Mouse (Mus musculus): Measurements from ENCODE around the gene Ubap2.

The Ubap2 gene

DNA sequence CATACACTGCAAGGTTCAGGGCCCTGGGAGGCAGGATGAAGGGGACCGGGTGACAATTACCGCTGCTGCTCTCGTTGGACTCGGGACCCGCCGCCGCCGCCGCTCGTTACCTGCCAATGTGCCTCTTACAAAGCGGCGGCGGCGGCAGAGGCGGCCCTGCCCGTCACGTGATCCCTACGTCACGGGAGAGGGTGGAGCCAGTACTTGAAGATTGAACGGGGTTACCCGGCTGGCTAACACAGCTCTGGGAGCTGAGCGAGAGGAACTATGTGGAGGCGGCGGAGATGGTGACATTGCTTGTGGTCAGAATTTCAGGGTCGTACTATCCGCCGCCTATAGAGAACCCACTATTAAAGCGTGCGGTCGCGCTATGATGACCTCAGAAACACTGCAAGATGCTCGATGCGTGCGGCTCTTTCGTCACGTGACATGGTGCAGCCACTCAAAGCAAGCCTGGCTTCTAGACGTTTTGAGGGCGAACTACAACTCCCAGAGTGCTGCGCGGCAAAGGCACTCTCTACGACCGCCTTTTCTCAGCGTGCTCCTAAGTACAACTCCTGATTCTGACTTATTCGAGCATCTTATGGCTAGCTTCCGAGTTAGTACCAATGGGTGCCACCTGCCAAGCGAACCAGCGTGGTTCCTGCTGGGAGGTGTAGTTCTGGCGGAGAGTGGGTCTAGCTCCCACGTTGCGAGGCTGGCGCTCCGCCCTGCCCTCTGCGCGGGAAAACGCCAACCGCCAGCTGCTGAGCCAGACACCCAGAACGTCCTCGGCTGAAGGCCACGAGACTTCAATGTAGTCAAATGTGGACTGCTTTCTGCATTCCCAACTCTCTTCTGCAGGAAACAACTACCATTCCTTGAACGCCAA lies at the start of gene Ubap2:
Ubap2 (minus strand) TSS at position 165 of the 871 bp plus-strand sequence.
- in situ Hi-C loops (cut with MboI, MseI): loop anchor here (5.0 kb wide), 1 partner anchor 1737 kb away; the partner anchor contains the start of gene Fancg

DNA sequence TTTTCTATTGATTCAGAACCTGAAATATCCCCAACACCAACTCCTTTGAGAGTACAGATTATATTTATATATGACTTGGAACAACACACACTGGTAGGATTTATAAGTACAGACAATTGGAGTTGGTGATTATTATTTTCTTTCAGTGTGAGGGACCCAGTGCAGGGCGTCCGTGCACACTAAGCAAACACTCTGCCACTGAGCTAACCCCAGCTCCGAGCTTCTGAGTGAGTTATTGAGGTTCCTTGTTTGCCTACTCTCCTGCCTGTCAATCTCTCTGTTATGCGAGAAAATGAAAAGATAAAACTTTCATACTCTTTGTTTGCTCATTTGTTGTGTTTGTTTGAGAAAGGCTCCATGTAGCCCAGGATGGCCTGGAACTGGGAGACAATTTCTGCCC lies 46.0 kb upstream of the Ubap2 start:
- in situ Hi-C loops (cut with MboI, MseI): no loop called here

DNA sequence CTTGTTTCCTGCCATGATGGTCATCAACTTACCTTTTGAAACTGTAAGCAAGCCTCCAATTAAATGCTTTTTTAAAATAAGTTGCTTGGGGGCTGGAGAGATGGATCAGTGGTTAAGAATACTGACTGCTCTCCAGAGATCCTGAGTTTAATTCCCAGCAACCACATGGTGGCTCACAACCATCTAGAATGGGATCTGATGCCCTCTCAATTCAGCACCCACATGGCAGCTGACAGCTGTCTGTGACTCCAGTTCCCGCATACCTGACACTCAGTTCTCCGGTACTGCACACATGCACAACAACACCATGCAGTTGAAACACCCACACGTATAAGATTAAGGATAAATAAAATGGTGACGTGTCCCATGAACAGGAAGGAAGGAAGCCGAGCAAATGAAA lies 43.3 kb upstream of the Ubap2 start:
- in situ Hi-C loops (cut with MboI, MseI): no loop called here

DNA sequence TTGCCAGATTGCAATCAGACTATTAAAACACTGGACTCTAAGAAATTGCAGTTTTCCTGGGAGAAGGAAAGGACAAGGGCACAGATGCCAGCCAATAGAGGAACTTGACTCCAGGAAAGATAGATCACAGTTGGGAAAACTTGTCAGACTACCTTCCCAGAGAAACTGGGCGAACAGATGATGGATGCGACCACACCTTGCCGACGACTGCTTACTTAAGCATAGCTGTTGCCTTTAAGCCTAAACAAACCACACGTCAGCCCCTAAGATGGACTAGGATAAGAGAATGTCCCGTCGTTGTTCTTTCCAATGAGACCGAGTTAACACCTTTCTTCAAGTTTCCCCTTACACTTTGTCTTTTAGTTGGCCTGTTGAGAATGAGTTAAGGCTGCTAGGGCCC lies 40.2 kb upstream of the Ubap2 start:
- in situ Hi-C loops (cut with MboI, MseI): no loop called here

DNA sequence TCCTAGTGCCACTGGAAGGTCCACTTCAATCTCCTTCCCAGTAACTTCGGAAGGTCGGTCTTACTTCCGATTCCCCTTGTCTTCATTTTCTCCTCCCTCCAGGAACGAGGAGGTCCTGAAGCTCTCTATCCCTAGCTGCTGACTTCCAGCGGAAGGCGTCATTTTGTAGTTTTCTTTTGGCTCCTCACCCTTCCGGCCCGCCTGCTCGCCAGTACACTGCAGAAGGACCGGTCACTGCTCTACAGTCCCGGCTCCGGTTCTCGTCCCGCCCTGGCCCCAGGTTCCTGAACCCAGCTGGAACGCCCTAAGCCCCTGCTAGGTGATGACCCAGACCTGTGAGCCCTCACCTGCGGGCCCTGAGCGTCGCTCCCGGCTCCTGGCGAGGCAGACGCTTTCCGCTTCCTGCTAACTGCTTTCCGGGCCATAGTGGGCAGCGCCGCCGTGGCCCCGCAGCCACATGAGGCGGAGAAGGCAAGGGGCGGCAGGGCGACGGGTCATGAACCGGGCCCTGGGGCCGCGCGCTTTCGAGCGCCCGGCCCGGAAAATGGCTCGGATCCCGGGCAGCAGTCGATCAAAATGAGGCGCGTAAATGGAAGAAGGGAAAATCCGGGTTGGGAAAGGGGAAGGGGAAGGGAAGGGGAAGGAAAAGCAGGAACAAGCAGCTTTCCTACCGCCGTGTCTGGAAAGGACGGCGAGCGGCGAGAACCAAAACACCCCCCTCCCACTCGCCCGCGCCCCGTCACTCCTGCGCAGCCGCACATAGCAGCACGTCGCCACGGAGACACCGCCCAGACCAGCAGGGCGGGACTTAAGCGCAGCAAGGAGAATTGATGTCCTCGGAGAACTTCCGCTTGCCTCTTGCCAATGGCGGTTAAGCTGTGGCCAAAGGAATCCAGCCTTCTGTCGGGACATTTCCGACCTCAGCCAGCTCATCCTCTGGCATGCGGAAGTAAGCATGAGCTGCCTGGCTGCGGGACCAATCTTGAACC lies 39.5 kb upstream of the Ubap2 start, which contains the start of gene Dcaf12:
Dcaf12 (minus strand) TSS at position 749 of the 989 bp plus-strand sequence.
- in situ Hi-C loops (cut with MboI, MseI): no loop called here

DNA sequence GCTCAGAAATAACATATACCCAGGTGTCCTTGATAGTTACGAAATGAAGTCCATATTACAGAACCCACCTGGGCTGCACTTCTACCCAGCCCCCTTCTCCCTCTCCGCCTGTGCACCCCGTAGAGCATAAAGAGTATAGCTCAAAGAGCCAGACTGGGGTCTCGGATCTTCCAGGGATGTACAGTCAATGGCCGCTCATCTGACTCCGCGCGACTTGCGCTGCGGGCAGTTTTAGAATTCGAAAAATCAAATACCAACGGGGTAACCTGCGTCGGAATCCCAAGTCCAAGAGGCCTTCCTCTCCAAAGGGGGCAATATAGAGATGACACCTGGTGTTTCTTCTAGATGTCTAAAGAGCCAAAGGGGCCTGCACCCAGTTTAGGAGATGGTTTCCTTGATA lies 38.8 kb upstream of the Ubap2 start:
- in situ Hi-C loops (cut with MboI, MseI): no loop called here

DNA sequence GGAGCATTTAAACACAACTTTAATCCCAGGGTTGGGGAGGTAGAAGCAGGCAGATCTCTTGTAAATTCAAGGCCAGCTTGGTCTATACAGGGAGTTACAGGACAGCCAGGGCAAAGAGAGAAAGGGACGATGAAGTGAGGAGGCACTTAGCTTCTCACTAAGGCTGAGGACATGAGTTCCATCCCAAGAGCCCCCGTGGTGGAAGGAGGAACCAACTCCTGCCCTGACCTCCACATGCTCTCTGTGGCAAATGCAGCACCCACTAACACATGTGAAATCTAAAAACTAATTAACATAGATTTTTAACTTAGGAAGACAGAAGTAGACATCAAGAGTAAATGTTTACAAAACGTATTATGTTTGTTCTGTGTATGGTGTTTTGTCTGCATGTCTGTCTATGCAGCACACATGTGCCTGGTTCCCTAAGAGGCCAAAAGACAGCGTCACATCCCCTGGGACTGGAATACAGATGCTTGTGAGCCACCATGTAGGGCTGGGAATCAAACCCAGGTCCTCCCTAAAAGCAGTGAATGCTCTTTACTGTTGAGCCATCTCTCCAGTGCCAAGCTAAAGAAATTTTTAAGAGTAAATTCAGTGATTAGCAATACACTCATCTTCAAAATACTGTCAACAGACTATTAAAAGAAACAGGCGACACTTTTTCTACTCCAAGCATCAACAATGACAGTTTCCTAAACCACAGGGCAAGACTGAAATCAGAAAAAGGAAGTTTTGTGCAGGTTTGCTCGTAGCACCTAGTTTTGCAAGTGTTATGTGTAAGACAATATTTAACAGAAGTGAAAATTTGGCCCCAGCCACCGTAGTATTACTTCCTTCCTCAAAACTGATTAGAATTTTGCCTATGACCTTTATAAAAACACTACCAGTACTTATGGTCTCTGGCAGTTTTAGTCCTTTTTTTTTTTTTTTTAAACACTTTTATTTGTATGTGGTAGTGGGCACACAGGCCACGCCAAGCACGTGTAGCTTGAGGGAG lies 35.9 kb upstream of the Ubap2 start:
- in situ Hi-C loops (cut with MboI, MseI): no loop called here

DNA sequence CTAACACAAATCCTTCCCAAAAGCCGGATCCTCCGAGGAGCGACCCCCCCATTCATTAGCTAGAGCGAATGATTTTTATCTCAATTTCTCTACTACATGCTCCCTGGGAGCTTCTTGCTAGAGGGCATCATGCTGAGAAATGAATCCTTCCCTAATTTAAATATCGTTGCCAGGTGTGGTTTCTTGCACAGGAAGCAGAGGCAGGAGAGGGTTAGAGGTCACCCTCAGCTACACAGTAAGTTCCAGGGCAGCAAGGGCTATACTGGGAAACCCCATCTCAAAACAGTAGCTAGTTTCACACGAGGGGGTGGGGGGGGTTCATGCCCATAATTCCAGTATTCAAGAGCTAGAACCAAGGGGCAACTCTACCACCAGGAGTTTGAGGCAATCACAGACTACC lies 32.5 kb upstream of the Ubap2 start:
- in situ Hi-C loops (cut with MboI, MseI): no loop called here

DNA sequence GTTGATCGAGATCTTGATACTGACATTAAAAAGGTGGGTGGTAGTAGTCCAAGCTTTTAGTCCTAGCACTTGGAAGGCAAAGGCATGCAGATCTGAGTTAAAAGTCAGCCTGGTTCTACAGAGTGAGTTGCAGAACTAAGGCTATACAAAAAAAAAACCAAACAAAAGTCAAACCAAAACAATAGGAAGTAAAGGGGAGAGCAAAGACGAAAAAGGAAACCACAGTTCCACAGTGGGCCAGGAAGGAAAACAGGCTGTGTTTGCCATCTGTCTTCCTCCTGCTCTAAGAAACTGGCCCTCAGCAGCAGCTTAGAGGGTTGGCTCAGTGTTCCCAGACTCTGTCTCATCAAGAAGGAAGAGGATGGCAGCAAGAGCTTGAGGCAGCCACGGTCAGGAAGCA lies 29.4 kb upstream of the Ubap2 start:
- in situ Hi-C loops (cut with MboI, MseI): no loop called here

DNA sequence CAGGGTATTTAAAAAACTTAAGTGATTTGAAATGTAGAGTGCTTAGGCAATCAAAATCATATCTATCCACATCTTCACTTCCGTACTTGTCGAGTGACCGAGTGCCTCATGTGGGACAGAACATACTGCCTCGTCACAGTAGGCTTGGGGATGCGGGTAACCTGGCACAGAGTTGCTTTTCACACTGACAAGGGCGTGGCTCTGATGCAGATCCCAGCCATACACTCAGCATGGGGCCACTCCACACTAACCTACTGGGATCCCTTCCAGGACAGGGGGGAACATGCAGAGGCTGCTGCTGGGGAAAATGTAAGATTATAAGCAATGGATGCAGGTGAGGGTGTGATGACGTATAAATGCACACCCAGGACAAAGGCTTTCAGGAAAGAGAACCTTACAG lies 28.7 kb upstream of the Ubap2 start:
- in situ Hi-C loops (cut with MboI, MseI): no loop called here

DNA sequence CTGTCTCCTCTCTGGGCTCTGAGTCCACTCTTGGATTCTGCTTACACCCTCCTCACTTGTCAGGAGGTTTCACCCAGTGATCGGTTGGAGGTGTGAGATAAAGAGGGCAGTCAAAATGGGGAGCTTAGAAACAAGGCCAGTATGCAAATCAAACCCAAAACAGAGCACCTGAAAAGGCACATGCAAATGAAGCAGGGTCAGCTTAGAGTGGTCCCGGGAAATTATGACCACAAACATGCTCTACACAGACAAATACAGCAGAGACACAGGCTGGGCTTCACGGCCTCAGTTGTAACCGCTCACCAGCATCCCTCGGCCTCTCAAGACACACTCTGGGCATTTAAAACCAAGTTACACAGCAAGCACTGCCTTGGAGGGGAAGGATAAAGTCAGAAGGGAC lies 24.0 kb upstream of the Ubap2 start:
- in situ Hi-C loops (cut with MboI, MseI): no loop called here

DNA sequence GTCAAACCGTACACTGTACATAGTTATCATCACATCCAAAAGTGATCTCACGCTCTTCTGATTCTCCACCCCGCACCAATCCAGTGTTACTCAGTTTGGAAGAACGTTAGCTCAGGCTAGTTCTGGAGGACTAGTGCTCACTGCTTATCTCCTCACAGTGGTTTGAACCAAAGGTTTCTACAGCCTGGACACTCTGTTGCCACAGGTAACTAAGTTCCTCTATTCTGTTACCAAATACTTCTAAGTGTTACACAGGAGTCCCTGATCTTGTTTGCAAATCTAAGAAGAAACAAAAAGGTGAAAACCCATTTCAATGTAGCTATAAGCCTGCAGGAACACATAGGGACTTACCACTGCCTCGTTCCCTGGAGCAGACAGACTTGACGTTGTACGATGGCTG lies 21.0 kb upstream of the Ubap2 start:
- in situ Hi-C loops (cut with MboI, MseI): no loop called here

DNA sequence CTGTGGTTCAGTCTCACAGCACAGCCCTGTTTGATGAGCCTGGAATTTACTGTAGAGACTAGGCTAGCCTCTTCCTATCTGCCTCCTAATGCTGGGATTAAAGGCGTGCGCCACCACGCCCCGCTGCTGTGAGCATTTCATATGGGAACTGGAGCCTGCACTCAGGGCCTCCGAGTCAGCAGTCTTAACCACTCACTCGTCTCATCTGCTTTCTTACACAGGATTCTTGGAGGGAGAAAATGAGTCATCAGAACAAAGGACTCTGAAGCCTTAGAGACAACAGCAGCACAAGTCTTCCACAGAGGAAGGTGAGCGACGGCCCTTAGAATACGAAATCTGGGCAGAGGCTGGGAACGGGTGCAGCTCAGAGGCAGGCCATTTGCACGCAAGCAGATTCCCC lies 20.6 kb upstream of the Ubap2 start:
- in situ Hi-C loops (cut with MboI, MseI): no loop called here

DNA sequence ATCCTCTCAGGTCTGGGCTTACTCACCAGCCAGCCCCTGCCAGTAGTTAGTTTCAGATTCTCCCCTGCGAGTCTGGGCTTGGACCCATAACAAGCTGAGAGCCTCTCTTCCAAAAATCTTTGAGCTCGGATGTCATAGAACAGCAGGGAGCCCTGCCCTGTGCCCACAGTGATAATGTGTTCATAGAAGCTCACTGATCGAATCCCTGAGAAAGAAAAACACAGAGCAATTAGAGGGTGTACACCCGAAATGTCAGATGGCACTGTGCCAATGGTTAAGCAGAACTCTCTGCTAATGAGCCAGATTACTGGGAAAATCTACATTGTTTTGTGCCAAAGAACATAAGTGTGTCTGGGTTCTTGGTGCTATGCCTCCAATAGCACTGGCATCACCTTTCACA lies 19.0 kb upstream of the Ubap2 start:
- in situ Hi-C loops (cut with MboI, MseI): no loop called here

DNA sequence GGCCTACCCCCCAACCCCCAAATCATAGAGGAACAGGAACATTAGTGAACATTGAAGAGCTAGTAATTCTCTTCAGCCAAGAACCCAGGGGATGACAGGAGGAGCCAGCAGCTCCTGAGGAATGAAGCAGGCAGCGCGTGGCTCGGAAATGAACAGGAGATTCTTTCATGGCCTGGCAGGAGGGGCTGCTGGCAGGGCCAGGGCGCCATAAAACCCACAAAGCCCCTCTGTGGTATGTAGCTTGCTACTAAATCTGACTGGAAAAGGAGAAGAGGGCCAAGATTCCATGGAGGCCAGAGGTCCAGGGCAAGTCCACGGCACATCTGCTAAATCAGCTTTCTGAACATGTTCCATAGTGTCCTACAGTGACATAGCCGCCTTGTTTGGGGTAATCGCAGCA lies 14.9 kb upstream of the Ubap2 start:
- in situ Hi-C loops (cut with MboI, MseI): no loop called here

DNA sequence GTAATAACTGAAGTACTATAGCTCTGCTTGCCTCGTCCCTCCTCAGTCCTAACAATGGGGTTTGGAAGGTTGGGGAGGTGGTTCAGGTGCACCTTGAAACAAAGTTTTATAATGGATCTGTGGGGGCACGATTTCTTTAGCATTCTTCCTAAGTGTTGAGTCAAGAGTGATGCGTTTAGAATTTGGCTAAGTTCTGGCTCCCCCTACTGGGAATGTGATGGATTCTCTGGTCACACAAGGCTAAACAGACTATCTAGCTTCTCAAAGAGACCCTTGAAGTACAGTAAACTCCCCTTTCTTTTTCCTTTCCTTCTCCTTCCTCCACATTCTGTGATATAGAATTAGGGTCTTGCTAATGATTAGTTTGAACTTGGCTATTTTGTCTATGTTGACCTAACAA lies 11.5 kb upstream of the Ubap2 start:
- in situ Hi-C loops (cut with MboI, MseI): no loop called here

DNA sequence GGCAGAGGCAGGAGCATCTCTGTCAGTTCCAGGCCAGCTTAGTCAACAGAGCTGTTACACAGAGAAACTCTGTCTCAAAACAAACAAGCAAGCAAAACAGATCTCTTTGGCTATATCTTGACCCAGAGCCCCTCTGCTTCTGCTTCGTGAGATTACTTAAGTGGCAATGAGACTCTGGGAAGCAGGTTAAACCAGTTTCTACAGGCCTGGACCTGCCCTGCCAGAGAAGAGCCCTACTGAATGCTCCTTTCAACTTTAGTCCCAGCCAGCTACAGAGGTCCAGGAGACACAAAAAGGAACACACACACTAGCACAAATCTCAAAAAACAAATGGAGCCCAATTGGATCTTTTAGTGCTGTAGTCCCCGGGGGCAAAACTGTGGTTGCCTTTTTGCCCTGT lies 9.1 kb upstream of the Ubap2 start:
- in situ Hi-C loops (cut with MboI, MseI): no loop called here

DNA sequence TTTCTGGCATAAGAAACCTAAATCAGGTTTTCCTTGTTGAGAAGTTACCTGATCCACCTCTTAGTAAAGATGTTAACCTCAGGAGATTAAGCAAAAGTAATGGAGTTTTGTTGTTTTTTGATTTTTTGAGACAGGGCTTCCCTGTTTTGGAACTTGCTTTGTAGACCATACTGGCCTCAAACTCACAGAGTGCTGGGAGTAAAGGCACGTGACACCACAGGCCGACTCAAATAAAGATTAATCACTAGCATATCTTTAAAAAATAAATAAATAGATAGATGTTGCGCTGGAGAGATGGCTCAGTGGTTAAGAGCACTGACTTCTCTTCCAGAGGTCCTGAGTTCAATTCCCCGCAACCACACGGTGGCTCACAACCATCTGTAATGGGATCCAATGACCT lies 983 bp upstream of the Ubap2 start:
- in situ Hi-C loops (cut with MboI, MseI): no loop called here

DNA sequence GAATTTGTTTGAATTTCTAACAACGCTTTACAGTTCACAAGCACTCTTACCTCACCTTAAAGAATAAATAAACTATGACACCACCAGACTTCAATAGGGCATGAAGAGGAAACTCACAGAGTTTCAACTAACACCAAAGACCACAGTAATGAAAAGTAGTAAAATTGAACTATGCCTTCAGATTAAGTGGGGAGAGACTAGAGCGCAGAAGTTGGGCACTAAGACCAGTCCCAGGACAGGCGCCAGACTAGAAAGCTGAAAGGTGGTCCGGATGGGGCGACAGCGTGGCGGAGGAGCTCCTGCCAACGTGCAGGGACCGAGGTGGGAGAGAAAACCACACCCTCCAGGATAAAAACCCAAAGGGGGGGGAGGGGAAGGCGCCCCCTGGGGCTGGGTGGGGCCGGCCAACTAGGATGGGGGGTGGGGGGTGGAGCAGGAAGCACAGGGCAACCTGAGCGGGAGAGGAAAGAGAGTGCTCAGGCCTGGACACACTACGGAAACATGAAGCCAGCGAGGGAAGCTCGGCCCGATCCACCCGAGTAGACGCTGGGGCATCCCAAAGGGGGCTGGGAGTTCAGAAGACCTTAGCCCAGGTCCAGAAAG lies 466 bp downstream of the Ubap2 start:
- in situ Hi-C loops (cut with MboI, MseI): loop anchor here (5.0 kb wide), 1 partner anchor 1738 kb away; the partner anchor contains the start of gene Fancg

DNA sequence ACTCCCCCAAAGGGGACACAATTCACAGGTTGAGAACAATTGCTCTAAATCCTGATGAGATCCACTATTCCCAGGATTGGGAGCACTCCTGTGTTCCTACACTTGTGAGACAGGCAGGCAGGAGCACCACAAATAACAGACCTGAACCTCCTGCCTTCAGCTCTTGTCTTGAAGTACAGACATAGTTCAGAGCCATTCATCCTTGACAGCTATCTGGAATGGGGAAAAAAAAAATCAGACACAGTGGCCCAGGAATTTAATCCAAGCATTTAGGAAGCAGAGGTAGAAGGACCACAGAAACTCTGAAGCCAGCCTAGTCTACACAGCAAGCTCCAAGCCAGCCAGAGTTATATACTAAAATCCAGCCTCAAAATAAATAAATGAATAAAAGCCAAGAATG lies 6.8 kb downstream of the Ubap2 start:
- in situ Hi-C loops (cut with MboI, MseI): no loop called here

DNA sequence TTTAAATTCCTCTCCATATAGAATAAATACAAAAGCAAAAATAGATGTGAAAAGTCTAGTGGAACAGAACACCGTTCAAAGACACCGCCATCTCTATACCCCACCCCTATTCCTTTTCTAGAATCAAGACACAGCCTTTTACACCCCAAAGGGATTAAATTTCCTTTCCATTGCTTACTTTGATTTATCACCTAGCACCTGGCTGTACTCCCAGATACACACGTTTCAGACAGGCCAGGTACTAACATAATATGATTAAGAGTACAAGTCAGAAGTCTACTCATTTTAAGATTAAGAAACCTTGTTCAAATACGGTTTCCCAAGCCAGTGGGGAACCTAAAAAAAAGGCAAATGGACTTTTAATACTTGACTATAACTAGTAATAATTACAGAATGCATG lies 8.6 kb downstream of the Ubap2 start:
- in situ Hi-C loops (cut with MboI, MseI): no loop called here

All from T-helper 1 cell (primary cell).